Mouse (Mus musculus) lung, embryonic 15.5 days (tissue): Measurements from ENCODE around the gene Meis2. TPM values are rescaled to one million over a fixed set of nuclear protein-coding genes. Genes with fewer than 3 reads are reported as not detected.

Experiments used
- ATAC-seq: fragments of 200-750 bp; cut with Nextera tagmentation; 2 replicates; pipeline ENCODE4 v1.8.0; 2017; ENCODE audit warnings: moderate number of reproducible peaks, borderline replicate concordance; ENCODE audit not compliant: low FRiP score, low TSS enrichment; ENCODE audit errors: extremely low read depth
- H3K27ac ChIP-seq: fragments of 300-500 bp; sonication (generic); 2 replicates; pipeline ENCODE4 v1.5.1; 2015; ENCODE audit warnings: moderate library complexity, mild to moderate bottlenecking, inconsistent platforms
- H3K27me3 ChIP-seq: fragments of 300-500 bp; sonication (generic); 2 replicates; pipeline ENCODE4 v1.6.1; 2015; ENCODE audit warnings: inconsistent platforms
- H3K36me3 ChIP-seq: fragments of 300-500 bp; sonication (generic); 2 replicates; pipeline ENCODE4 v1.6.1; 2015; ENCODE audit warnings: inconsistent platforms
- H3K4me1 ChIP-seq: fragments of 300-500 bp; sonication (generic); 2 replicates; pipeline ENCODE4 v1.6.1; 2015; ENCODE audit warnings: inconsistent platforms
- H3K4me2 ChIP-seq: fragments of 300-500 bp; sonication (generic); 2 replicates; pipeline ENCODE4 v1.6.1; 2015; ENCODE audit warnings: inconsistent platforms, mild to moderate bottlenecking, moderate library complexity
- H3K4me3 ChIP-seq: fragments of 300-500 bp; sonication (generic); 2 replicates; pipeline ENCODE4 v1.5.1; 2015; ENCODE audit warnings: mild to moderate bottlenecking, inconsistent platforms
- H3K9ac ChIP-seq: fragments of 300-500 bp; sonication (generic); 2 replicates; pipeline ENCODE4 v1.6.1; 2015; ENCODE audit warnings: inconsistent platforms
- H3K9me3 ChIP-seq: fragments of 300-500 bp; sonication (generic); 2 replicates; pipeline ENCODE4 v1.6.1; 2016; ENCODE audit warnings: inconsistent platforms
- WGBS: fragments of 180-500 bp; shearing (Covaris S2); methylation state at CpG from one replicate; pipeline ENCODE4 v1.1.7; 2015; 5-methylcytosine and 5-hydroxymethylcytosine counted together
- polyA plus RNA-seq: library from polyadenylated mRNA; unstranded; fragments of >200 nt; fragmentation: Nextera tagmentation; extraction: Ambion mirVana; gene quantifications from 2 replicates; pipeline ENCODE4 v1.2.1, GENCODE M21; 2015

Meis2 gene
- polyA plus RNA-seq, 1 experiment from 2014 or later, result 24.4 TPM

- Histone ChIP-seq H3K4me1 (0 out of 2 replicates have a peak, but pooled peaks cover 6% of the 10 kb centered on the region), H3K4me2 (no peak overlapping the region), H3K4me3 (no peak overlapping the region), H3K27me3 (no peaks in the 10 kb centered on the region), H3K9ac (no peak overlapping the region), H3K36me3 (no peaks in the 10 kb centered on the region), H3K9me3 (no peaks in the 10 kb centered on the region), H3K27ac (no peak overlapping the region)
- ATAC-seq, result no peak
- WGBS, result 86% methylated on average over 7 of the region's 7 CpGs
Observed at GRCm38 (mm10) chr2:115960615-115961014, 105.0 kb downstream of the Meis2 start.

- no peak overlapping the region for H3K4me3 ChIP-seq
- 0 out of 2 replicates have a peak, but pooled peaks cover 6% of the 10 kb centered on the region for H3K4me1 ChIP-seq
- 75% methylated on average over 2 of the region's 2 CpGs for WGBS
- H3K27me3 ChIP-seq, result no peaks in the 10 kb centered on the region
- no peak overlapping the region for H3K27ac ChIP-seq
- no peak overlapping the region for H3K4me2 ChIP-seq
- no peaks in the 10 kb centered on the region for H3K9me3 ChIP-seq
- no peak overlapping the region for H3K9ac ChIP-seq
- no peaks in the 10 kb centered on the region for H3K36me3 ChIP-seq
- ATAC-seq, result no peak
Observed at GRCm38 (mm10) chr2:115956786-115957185, 108.9 kb downstream of the Meis2 start.

- Histone ChIP-seq H3K4me2 (no peak overlapping the region), H3K27ac (peak overlapping the region; percentile 16; the same call in 1 of the 2 replicates), H3K4me1 (peaks cover 3% of the 10 kb centered on the region; the same call in 1 of the 2 replicates), H3K4me3 (no peak overlapping the region), H3K27me3 (no peaks in the 10 kb centered on the region), H3K9me3 (no peaks in the 10 kb centered on the region), H3K36me3 (no peaks in the 10 kb centered on the region), H3K9ac (no peak overlapping the region)
- WGBS, result 34% methylated on average over 3 of the region's 3 CpGs
- peak; percentile 57; the same call in 1 of the 2 replicates for ATAC-seq
Observed at GRCm38 (mm10) chr2:115950645-115951044, 115.0 kb downstream of the Meis2 start.

DNA sequence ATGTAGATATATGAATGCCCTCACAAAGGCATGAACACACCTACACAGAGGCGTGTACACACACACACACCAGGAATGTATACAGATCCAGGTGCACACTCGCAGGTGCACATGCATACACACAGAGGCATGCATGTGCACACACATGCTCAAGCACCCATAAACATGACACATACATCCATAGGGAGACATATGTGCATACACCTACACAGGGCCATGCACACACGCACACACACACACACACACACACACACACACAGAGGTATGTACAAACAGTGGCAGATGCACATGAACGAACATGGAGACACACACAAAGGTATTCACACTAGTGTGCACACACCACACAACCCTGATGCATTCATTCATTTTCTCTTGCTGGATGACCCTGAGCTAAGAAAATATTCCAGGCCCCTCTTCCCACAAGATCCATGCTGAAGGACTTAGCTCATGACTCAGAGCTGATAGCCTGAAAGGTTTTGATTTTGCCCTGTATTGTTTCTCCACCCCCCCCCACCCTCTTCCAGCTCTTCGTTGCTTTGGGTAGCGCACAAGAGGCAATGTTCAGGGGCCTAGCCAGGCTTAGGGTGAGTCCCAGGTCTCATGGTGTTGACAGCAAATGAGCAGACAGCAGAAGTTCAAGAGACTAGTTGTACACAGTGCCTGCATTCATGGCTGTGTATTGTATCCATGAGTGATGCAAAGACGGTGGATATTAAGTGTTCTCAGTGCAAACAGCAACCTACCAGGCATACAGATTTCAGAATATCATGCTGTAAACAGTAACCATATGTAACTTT is 116.8 kb downstream of the Meis2 start:
- H3K4me2 ChIP-seq, result no peak overlapping the region
- no peak overlapping the region for H3K9ac ChIP-seq
- H3K27ac ChIP-seq, result no peak overlapping the region
- no peak overlapping the region for H3K4me3 ChIP-seq
- no peak for ATAC-seq
- peaks cover 3% of the 10 kb centered on the region; the same call in 1 of the 2 replicates for H3K4me1 ChIP-seq
- no peaks in the 10 kb centered on the region for H3K27me3 ChIP-seq
- WGBS, result 83% methylated on average over 7 of the region's 7 CpGs
- no peaks in the 10 kb centered on the region for H3K9me3 ChIP-seq
- no peaks in the 10 kb centered on the region for H3K36me3 ChIP-seq

- H3K4me1 ChIP-seq, result peaks cover 3% of the 10 kb centered on the region; the same call in 1 of the 2 replicates
- no peak overlapping the region for H3K4me3 ChIP-seq
- H3K27ac ChIP-seq, result no peak overlapping the region
- H3K9ac ChIP-seq, result no peak overlapping the region
- no peaks in the 10 kb centered on the region for H3K27me3 ChIP-seq
- no peak overlapping the region for H3K4me2 ChIP-seq
- ATAC-seq, result no peak
- 43% methylated on average over 7 of the region's 7 CpGs for WGBS
- no peaks in the 10 kb centered on the region for H3K36me3 ChIP-seq
- no peaks in the 10 kb centered on the region for H3K9me3 ChIP-seq
Observed at GRCm38 (mm10) chr2:115947714-115948226, 117.9 kb downstream of the Meis2 start.

GRCm38 (mm10) chr2:115943044-115943443 is 122.6 kb downstream of the Meis2 start:
- 56% methylated on average over 8 of the region's 8 CpGs for WGBS
- Histone ChIP-seq H3K27me3 (no peaks in the 10 kb centered on the region), H3K4me2 (no peak overlapping the region), H3K36me3 (no peaks in the 10 kb centered on the region), H3K9me3 (no peaks in the 10 kb centered on the region), H3K9ac (no peak overlapping the region), H3K27ac (no peak overlapping the region), H3K4me1 (peaks cover 22% of the 10 kb centered on the region), H3K4me3 (no peak overlapping the region)
- ATAC-seq, result no peak

DNA sequence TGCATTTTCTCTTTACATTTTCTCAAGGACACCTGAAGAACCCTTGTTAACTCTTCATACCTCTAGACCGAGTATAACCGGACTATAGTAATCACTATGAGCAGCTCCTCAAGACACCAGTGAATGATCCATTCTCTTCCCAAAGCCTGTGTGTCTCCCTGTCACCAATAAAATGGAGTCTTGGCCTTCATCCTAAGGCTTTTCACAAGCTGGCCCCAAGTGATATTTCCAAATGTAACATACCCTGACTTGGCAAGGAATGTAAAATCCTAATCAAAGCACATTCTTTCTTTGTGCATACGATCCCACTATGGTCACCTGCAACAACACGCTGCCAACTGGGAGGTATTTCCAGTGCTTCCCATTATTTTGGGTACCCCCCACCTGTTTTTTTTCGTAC is 125.8 kb downstream of the Meis2 start:
- Histone ChIP-seq H3K27me3 (no peaks in the 10 kb centered on the region), H3K4me2 (no peak overlapping the region), H3K27ac (no peak overlapping the region), H3K9me3 (no peaks in the 10 kb centered on the region), H3K9ac (no peak overlapping the region), H3K4me1 (peaks cover 22% of the 10 kb centered on the region), H3K4me3 (no peak overlapping the region), H3K36me3 (no peaks in the 10 kb centered on the region)
- WGBS, result 60% methylated on average over 5 of the region's 5 CpGs
- no peak for ATAC-seq

DNA sequence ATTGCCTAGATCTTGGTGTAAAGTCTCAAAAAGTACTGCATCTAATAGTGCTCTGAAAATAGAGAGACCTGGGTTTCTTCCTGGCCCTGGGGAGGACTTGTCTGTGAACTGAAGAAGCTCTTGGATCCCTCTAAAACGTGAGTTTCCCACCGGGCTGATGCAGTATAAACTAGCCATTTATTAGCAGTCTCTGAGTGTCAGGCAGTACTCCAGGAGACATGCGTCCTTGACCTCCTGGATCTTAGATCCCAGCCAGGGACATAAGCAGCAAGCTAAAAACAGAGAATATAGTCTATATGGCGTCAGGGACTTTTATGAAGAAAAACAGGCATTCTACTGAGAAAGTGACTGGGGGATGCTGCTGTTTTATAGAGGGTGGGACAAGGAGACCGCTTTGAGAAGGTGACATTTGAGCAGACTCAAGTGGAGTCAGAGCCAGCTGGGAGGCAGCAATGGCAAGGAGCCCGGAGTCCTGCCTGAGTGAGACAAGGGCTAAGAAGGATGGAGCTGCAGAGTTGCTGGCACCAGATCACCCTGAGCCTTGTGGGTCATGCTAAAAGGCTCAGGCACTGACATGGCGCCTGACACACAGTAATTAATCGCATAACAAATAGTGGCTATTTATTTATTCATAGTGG is 126.6 kb downstream of the Meis2 start:
- Histone ChIP-seq H3K27ac (peak overlapping the region; percentile 66; the same call in 1 of the 2 replicates), H3K9ac (no peak overlapping the region), H3K9me3 (no peaks in the 10 kb centered on the region), H3K4me1 (peaks cover 22% of the 10 kb centered on the region), H3K27me3 (no peaks in the 10 kb centered on the region), H3K4me2 (no peak overlapping the region), H3K36me3 (no peaks in the 10 kb centered on the region), H3K4me3 (no peak overlapping the region)
- ATAC-seq, result peak; percentile 87; the same call in 1 of the 2 replicates
- 35% methylated on average over 8 of the region's 8 CpGs for WGBS

GRCm38 (mm10) chr2:115938296-115938695 is 127.3 kb downstream of the Meis2 start:
- Histone ChIP-seq H3K36me3 (no peaks in the 10 kb centered on the region), H3K9me3 (no peaks in the 10 kb centered on the region), H3K4me1 (peaks cover 22% of the 10 kb centered on the region), H3K9ac (no peak overlapping the region), H3K4me2 (no peak overlapping the region), H3K4me3 (no peak overlapping the region), H3K27ac (no peak overlapping the region), H3K27me3 (no peaks in the 10 kb centered on the region)
- 63% methylated on average over 3 of the region's 3 CpGs for WGBS
- no peak for ATAC-seq

- Histone ChIP-seq H3K27me3 (no peaks in the 10 kb centered on the region), H3K4me2 (no peak overlapping the region), H3K9ac (no peak overlapping the region), H3K4me1 (peaks cover 22% of the 10 kb centered on the region), H3K36me3 (no peaks in the 10 kb centered on the region), H3K4me3 (no peak overlapping the region), H3K9me3 (no peaks in the 10 kb centered on the region), H3K27ac (no peak overlapping the region)
- WGBS, result 84% methylated on average over 1 of the region's 1 CpGs
- ATAC-seq, result no peak
Observed at GRCm38 (mm10) chr2:115937896-115938295, 127.7 kb downstream of the Meis2 start.

GRCm38 (mm10) chr2:115936786-115937185 is 128.9 kb downstream of the Meis2 start:
- Histone ChIP-seq H3K4me2 (no peak overlapping the region), H3K36me3 (no peaks in the 10 kb centered on the region), H3K4me3 (no peak overlapping the region), H3K9me3 (no peaks in the 10 kb centered on the region), H3K27me3 (no peaks in the 10 kb centered on the region), H3K9ac (no peak overlapping the region), H3K27ac (no peak overlapping the region), H3K4me1 (peaks cover 22% of the 10 kb centered on the region)
- no peak for ATAC-seq
- 72% methylated on average over 9 of the region's 9 CpGs for WGBS

DNA sequence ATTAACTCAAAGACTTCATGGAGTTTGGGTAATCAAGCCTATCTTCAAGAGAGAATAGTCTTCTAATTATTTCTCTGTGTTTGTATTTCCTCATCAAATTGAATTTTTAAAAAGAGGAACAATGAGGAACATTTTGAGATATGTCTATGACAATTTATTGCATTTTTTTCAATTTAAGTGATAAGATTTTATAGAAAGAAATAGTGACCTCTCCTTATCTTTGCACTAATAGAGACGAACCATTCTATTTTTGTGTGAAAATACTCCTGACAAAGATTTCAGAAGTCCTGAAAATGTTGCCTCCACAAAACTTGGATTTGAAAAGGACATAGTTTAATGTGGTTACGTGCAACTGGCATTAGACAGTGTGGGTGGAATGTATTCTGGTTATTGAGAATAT is 131.3 kb downstream of the Meis2 start:
- no peak overlapping the region for H3K27ac ChIP-seq
- no peak for ATAC-seq
- WGBS, result 82% methylated on average over 2 of the region's 2 CpGs
- H3K9ac ChIP-seq, result no peak overlapping the region
- no peaks in the 10 kb centered on the region for H3K36me3 ChIP-seq
- no peaks in the 10 kb centered on the region for H3K9me3 ChIP-seq
- no peak overlapping the region for H3K4me2 ChIP-seq
- no peaks in the 10 kb centered on the region for H3K27me3 ChIP-seq
- H3K4me3 ChIP-seq, result no peak overlapping the region
- H3K4me1 ChIP-seq, result peaks cover 12% of the 10 kb centered on the region
